Mouse (Mus musculus) heart, postnatal 10 days (tissue): ENCODE data around the gene Mtus2. TPM values are rescaled to one million over a fixed set of nuclear protein-coding genes. Genes with fewer than 3 reads are reported as not detected.
A peak's percentile ranks its signal among the peaks of the same experiment; 100 is the strongest.

Source experiments
- DNase-seq, 2 experiments: peaks; one replicate each; pipeline ENCODE4 v3.0.0; 2021
- intact Hi-C: fragments of 180-260 bp; cut with DNase I; formaldehyde crosslinking; loops from one replicate; pipeline ENCODE4 v1.15.1; 2025
- total RNA-seq, 2 experiments: library from RNA; stranded (reverse); gene quantifications; 2 replicates each; pipeline ENCODE4 v1.2.3; 2021

Gene Mtus2
- total RNA-seq, 2 experiments from 2014 or later: 88.3 to 114 TPM

DNA sequence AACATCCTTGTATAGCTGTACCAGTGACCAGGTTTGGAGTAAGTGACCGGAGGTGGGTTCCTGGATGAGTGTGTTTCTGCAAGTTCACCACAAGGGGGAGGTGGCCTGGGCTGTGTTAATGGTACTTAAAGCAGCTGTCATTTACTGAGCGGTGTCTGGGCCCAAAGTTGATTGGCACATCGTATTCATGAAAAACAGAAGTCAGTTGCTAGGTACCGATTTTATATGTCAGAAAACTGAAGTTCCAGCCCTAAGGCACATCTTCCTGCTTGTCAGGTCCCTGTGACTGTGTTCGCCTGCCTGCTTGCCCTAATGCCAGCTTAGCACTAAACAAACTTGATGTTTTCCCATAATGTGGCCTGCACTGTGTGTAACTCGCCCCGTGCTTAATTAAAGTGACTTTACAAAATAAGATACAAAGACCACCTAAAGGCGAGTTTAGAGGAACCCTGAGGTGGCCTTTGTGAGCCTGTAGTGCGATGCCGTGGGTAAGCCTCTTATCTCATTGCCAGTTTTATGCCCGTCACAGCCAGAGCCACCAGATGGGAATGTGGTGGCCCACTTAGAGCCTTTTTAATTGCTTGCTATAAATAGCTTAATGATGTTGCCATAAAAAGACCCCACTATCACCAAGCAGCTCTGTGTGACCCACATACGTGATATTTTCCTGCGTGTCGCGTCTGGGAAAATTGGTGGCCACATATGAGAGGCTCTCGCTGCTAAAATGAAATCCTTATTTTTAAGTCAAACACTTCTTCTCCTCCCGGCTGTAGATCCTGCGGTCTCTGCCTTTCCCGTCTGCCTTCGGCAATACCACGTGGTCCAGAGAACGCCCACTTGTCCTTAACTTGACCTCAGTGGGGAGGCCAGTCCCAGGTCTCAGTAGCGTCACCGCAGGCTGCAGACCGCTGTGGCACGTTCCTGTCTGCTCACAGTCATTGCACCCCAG is 69.6 kb downstream of the Mtus2 start:
- intact Hi-C loops: loop anchor here (5.0 kb wide), 1 partner anchor 106 kb away; no protein-coding TSS in a partner anchor
- peak; percentile 48 to 57 for DNase-seq

GRCm38 (mm10) chr5:148027985-148028384 is 70.9 kb downstream of the Mtus2 start:
- intact Hi-C loops: loop anchor here (5.0 kb wide), 1 partner anchor 104 kb away; no protein-coding TSS in a partner anchor

DNA sequence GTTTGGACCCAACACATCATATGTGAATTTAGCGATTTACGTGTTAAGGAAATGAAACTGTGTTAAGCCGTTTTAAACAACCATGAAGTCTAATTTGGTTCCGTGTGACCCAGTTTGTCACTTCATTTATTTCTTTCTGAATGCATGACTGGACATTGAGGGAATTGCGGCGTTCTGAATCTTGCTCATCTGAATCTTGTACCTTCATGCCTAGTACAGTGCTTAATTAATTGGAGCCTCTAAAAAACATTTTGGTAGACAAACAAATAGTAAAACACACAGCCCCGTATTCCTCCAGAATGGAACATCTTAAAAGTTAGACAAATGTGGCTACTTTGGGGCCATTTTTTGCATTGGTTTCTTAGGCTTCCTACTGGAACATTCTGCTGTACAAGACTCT is 84.5 kb downstream of the Mtus2 start:
- DNase-seq: no peak
- intact Hi-C loops: no loop called here

More at GRCm38 (mm10) chr5:148027985-148028384, 70.9 kb downstream of the Mtus2 start:
- no peak for DNase-seq

DNA sequence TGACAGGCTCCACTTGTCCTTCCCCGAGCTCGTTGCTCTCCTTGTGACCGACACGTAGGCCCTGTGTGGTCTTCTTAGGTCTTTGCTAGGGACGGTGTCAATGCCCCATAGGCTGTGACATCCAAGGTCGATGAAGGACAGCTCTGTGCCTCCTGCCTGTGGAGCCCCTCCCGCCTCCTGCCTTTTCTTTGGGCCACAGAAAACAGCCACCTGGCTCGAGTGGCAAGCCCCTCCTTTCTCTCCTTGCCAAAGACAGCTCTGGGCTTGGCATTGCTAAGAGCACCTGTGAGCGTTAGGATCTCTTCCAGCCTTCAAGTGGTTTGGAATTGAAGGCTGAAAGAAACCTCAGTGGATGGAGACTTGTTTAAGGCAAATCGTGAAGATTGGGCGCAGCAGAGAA is 91.1 kb downstream of the Mtus2 start:
- DNase-seq: no peak

GRCm38 (mm10) chr5:148049304-148049703 is 92.2 kb downstream of the Mtus2 start:
- DNase-seq: no peak
- intact Hi-C loops: no loop called here

More for the DNA sequence above, 91.1 kb downstream of the Mtus2 start:
- intact Hi-C loops: no loop called here

- peak; percentile 58 to 75 for DNase-seq
- intact Hi-C loops: no loop called here
Measured at GRCm38 (mm10) chr5:148052846-148053608, 95.9 kb downstream of the Mtus2 start.

GRCm38 (mm10) chr5:148053609-148053990 is 96.5 kb downstream of the Mtus2 start:
- DNase-seq: no peak
- intact Hi-C loops: no loop called here

- DNase-seq: no peak
- intact Hi-C loops: no loop called here
Measured at GRCm38 (mm10) chr5:148056831-148057230, 99.7 kb downstream of the Mtus2 start.

DNA sequence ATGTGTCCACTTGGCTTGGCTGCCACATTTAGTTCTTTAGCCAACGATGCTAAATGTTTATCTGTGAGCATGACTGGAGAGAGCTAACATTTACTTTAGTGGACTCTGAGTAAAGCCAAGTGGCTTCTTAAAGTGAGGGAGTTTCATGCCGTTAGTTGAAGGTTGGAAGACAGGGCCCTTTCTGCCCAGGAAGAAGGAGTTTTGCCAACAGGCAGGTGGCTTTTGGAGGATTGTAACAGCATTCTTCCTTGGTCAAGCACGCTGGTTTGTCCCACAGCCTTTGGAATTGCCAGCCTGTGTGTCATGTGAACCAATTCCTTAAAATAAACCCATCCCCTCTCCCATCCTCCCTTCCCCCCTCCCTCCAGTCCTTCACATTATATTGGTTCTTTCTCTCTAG is 100.3 kb downstream of the Mtus2 start:
- DNase-seq: no peak
- intact Hi-C loops: no loop called here

DNA sequence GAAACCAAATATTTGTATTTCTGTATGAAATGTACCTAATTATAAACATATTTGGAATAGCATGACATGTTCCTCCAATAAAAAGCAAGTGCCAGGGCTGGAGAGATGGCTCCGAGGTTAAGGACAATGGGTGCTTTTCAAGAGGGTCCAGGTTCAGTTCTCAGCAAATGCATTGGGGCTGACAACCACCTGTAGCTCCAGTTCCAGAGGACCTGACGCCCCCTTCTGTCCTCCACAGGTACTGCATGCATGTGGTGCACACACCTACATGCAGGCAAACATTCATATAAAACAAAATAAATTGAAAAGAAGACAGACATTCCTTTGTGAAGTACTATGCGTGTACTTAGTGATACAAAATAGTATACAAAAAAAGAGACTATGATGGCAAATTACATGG is 102.2 kb downstream of the Mtus2 start:
- DNase-seq: no peak
- intact Hi-C loops: no loop called here

- no peak for DNase-seq
- intact Hi-C loops: no loop called here
Measured at GRCm38 (mm10) chr5:148061869-148062268, 104.7 kb downstream of the Mtus2 start.

DNA sequence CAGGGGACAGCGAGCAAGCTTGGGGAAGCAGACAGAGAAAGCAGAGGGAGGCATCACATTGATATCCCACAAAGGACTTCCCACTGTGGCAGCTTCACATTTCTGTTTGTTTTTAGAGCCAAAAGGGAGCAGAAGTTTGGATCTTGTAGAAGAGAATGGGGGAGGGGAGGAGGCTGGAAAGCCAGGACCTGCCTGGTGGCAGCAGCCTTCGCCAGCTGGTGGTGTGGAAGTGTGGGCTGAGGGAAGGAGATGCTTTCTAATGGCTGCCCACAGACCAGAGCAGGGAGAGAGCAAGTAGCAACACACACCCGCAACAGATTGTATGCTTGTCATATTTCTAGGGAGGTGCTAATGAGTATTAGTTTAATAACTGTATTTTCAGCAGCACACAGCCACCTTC is 106.6 kb downstream of the Mtus2 start:
- intact Hi-C loops: no loop called here
- DNase-seq: no peak

- intact Hi-C loops: no loop called here
- no peak for DNase-seq
Measured at GRCm38 (mm10) chr5:148065251-148065650, 108.1 kb downstream of the Mtus2 start.

DNA sequence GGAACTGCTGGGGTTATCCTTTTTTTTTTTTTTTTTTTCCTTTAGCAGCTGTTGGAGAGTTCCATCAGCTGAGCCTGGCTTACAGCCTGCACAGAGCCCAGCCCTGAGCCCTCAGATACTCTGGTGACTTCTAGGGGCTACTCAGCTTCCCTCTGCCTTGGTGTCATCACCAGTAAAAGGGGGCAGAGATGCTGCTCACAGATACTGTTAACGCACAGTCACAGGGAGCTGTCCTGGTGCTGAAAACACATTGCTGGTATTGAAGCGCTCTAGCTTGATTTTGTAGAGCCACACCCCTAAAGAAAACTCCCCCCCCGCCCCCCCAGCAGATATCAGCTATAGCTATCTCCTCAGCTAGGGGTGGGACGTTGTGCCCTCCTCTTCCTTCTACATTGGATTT is 112.8 kb downstream of the Mtus2 start:
- DNase-seq: peak; percentile 19 to 24
- intact Hi-C loops: no loop called here

DNA sequence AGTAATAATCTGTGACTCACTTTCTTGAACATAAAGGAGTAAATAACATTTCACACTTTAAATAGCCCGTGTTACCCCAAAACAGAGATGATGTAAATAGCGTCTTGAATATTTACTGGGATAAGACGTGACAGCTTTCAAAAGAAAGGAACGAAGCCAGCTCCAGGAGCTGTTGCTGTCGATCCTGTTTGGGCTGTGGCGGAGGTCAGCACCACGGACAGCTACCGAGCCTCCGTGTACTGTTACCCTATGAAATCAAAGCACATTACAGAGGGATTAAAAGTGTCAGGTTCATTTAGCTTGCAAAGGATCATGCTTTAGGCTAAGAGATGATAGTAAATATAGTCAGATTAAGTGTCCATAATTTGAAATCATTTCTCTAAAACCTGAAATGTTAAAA is 114.7 kb downstream of the Mtus2 start:
- intact Hi-C loops: no loop called here
- DNase-seq: peak; percentile 46 to 67

DNA sequence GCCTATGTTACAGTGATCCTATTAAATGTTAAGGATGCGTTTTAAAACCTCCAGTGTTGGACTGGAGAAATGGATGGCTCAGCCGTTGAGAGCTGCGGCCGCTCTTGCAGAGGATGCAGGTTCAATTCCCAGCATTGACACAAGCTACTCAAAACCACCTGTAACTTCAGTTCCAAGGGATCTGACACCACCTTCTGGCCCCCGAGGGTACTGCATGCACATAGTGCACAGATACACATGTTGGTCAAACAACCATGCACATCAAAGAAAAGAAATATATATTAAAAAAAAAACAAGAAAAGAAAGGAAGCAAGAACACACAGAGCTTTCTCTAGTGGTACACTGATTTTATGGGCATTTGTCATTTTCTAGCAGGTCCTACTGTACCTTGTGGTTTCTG is 116.3 kb downstream of the Mtus2 start:
- intact Hi-C loops: no loop called here
- no peak for DNase-seq

DNA sequence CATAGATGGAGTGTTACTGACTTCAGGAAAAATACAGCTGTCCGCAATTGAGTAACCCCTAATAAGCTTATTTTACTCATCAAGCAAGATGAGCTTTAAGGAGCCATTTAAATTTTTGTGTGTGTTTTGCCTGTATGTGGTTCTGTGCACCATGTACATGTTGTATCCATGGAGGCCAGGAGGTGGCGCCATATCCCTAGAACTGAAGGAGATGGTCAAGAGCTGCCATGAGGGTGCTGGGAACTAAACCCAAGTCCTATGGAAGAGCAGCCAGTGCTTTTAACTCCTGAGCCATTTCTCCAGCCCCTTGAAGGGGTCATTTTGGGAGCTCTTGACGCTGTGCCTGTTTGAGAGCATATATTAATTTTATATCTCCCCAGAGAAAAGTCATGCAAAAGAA is 122.6 kb downstream of the Mtus2 start:
- intact Hi-C loops: no loop called here
- no peak for DNase-seq

DNA sequence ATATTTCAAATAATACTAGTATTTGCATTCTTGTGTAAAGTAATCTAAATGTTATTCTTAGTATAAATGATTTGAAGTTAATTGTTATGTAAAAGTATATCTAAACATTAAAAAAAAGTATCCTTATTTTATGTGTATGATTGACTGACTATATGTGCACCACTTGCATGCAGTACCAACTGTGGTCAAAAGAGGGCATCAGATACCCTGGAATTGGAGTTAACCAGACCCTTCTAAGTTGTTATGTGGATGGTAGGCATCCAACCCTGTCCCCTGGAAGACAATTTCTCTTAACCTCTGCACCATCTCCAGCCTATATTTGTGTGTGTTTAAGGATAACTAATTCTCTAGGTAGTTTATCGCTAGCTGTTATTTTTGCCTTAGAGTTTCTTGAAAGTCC is 126.4 kb downstream of the Mtus2 start:
- intact Hi-C loops: no loop called here

GRCm38 (mm10) chr5:148084766-148085165 is 127.6 kb downstream of the Mtus2 start:
- intact Hi-C loops: no loop called here
- no peak for DNase-seq

More for the DNA sequence above, 126.4 kb downstream of the Mtus2 start:
- no peak for DNase-seq

DNA sequence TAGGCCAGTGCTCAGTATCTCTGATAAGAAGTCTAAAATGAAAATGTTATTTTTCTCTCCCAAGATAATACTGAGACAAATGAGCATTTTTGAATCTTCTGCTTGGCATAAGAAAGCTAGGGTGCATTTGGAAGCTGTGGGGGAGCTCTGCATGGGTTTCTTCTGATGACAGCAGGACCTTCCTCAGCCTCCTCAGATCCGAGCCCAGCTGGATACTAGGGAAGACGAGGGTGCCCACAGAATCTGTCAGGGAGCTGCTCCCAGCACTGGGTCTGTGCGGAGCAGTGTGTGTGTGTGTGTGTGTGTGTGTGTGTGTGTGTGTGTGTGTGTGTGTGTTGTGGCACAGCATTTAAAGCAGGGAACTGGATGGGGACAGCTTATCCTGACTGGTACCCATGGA is 130.7 kb downstream of the Mtus2 start:
- intact Hi-C loops: no loop called here

GRCm38 (mm10) chr5:148090191-148090821 is 133.2 kb downstream of the Mtus2 start:
- peak in 1 of 2 experiments; percentile 4 for DNase-seq
- intact Hi-C loops: no loop called here

More for the DNA sequence above, 130.7 kb downstream of the Mtus2 start:
- no peak for DNase-seq
